Mouse (Mus musculus): ENCODE results near the gene Sirt2.

The Sirt2 gene

GRCm38 (mm10) chr7:28795832-28796231 is 29.3 kb downstream of the Sirt2 start:
- DNase-seq (ENCODE audit: low read depth, low spot score), result no peak

- DNase-seq (ENCODE audit: low read depth, low spot score), result peak; percentile 71
Measured at GRCm38 (mm10) chr7:28796562-28796975, 30.0 kb downstream of the Sirt2 start.

- no peak for DNase-seq (ENCODE audit: low read depth, low spot score)
Measured at GRCm38 (mm10) chr7:28799994-28800393, 33.5 kb downstream of the Sirt2 start.

GRCm38 (mm10) chr7:28801451-28801850 is 34.9 kb downstream of the Sirt2 start:
- DNase-seq (ENCODE audit: low read depth, low spot score), result no peak

- no peak for DNase-seq (ENCODE audit: low read depth, low spot score)
Measured at GRCm38 (mm10) chr7:28801901-28802670, 35.6 kb downstream of the Sirt2 start.

- no peak for DNase-seq (ENCODE audit: low read depth, low spot score)
Measured at GRCm38 (mm10) chr7:28802846-28803588, 36.5 kb downstream of the Sirt2 start.

- DNase-seq (ENCODE audit: low read depth, low spot score), result no peak
Measured at GRCm38 (mm10) chr7:28803756-28804155, 37.2 kb downstream of the Sirt2 start.

GRCm38 (mm10) chr7:28806869-28807268 is 40.3 kb downstream of the Sirt2 start:
- no peak for DNase-seq (ENCODE audit: low read depth, low spot score)

GRCm38 (mm10) chr7:28807641-28808220 is 41.2 kb downstream of the Sirt2 start:
- DNase-seq (ENCODE audit: low read depth, low spot score), result no peak

GRCm38 (mm10) chr7:28808221-28808941 is 41.8 kb downstream of the Sirt2 start, which contains the start of gene Hnrnpl:
Gene Hnrnpl (plus strand): TSS chr7:28808541.
- DNase-seq (ENCODE audit: low read depth, low spot score), result no peak

GRCm38 (mm10) chr7:28808957-28809393 is 42.4 kb downstream of the Sirt2 start:
- no peak for DNase-seq (ENCODE audit: low read depth, low spot score)

GRCm38 (mm10) chr7:28809401-28810089 is 43.0 kb downstream of the Sirt2 start:
- no peak for DNase-seq (ENCODE audit: low read depth, low spot score)

- DNase-seq (ENCODE audit: low read depth, low spot score), result peak; percentile 98
Measured at GRCm38 (mm10) chr7:28810107-28811066, 43.9 kb downstream of the Sirt2 start.

GRCm38 (mm10) chr7:28811228-28811627 is 44.7 kb downstream of the Sirt2 start:
- peak; percentile 75 for DNase-seq (ENCODE audit: low read depth, low spot score)

GRCm38 (mm10) chr7:28811640-28812275 is 45.2 kb downstream of the Sirt2 start:
- DNase-seq (ENCODE audit: low read depth, low spot score), result no peak

- DNase-seq (ENCODE audit: low read depth, low spot score), result no peak
Measured at GRCm38 (mm10) chr7:28812436-28812835, 45.9 kb downstream of the Sirt2 start.

- DNase-seq (ENCODE audit: low read depth, low spot score), result no peak
Measured at GRCm38 (mm10) chr7:28812949-28813348, 46.4 kb downstream of the Sirt2 start.

GRCm38 (mm10) chr7:28814306-28815034 is 47.9 kb downstream of the Sirt2 start:
- no peak for DNase-seq (ENCODE audit: low read depth, low spot score)

GRCm38 (mm10) chr7:28815230-28815629 is 48.7 kb downstream of the Sirt2 start:
- no peak for DNase-seq (ENCODE audit: low read depth, low spot score)

Measured in WW6 (cell line).